Mouse (Mus musculus): ENCODE results near the gene 1700001P01Rik. TPM values are rescaled to one million over a fixed set of nuclear protein-coding genes. Genes with fewer than 3 reads are reported as not detected.

The 1700001P01Rik gene
- polyA plus RNA-seq, 1 experiment from 2014 or later = 0.24 TPM

DNA sequence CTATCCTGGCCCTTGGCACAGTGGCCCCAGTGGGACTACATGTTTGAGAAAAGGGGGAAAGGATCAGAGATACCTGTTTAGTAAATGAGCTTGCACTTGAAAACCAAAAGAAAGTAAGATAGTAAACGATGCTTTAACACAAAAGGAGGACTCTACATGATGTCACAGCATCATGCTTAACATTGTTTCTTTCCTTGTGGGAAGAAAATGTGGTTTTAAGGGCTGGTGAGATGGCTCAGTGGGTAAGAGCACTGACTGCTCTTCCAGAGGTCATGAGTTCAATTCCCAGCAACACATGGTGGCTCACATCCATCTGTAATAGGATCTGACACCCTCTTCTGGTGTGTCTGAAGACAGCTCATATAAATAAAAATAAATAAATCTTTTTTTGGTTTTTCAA, 17.6 kb downstream of the 1700001P01Rik start:
- H3K4me2 ChIP-seq (replicated peaks) = no peak overlapping the region
- H3K4me3 ChIP-seq (replicated peaks) = no peak overlapping the region
- ATAC-seq = no peak
- peaks cover 35% of the 10 kb centered on the region for H3K36me3 ChIP-seq
- H3K27me3 ChIP-seq (replicated peaks) = no peaks in the 10 kb centered on the region
- no peak overlapping the region for H3K9ac ChIP-seq
- H3K9me3 ChIP-seq = no peaks in the 10 kb centered on the region
- WGBS = 94% methylated on average over 1 of the region's 1 CpGs
- H3K4me1 ChIP-seq (replicated peaks) = no peaks in the 10 kb centered on the region
- H3K27ac ChIP-seq = no peak overlapping the region

GRCm38 (mm10) chr11:97753277-97753676, 22.4 kb downstream of the 1700001P01Rik start:
- H3K36me3 ChIP-seq = peaks cover 37% of the 10 kb centered on the region
- H3K27ac ChIP-seq = no peak overlapping the region
- no peak overlapping the region for H3K9ac ChIP-seq
- H3K27me3 ChIP-seq (replicated peaks) = no peaks in the 10 kb centered on the region
- ATAC-seq = no peak
- H3K4me1 ChIP-seq (replicated peaks) = no peaks in the 10 kb centered on the region
- no peak overlapping the region for H3K4me3 ChIP-seq (replicated peaks)
- 94% methylated on average over 8 of the region's 8 CpGs for WGBS
- no peaks in the 10 kb centered on the region for H3K9me3 ChIP-seq
- H3K4me2 ChIP-seq (replicated peaks) = no peak overlapping the region

GRCm38 (mm10) chr11:97748496-97748895, 27.2 kb downstream of the 1700001P01Rik start:
- Histone ChIP-seq H3K27ac (no peak overlapping the region), H3K4me2 (replicated peaks) (no peak overlapping the region), H3K9me3 (no peaks in the 10 kb centered on the region), H3K9ac (no peak overlapping the region), H3K4me3 (replicated peaks) (no peak overlapping the region), H3K27me3 (replicated peaks) (no peaks in the 10 kb centered on the region), H3K4me1 (replicated peaks) (peaks cover under 1% of the 10 kb centered on the region), H3K36me3 (peaks cover 35% of the 10 kb centered on the region)
- ATAC-seq = no peak
- 90% methylated on average over 5 of the region's 5 CpGs for WGBS

GRCm38 (mm10) chr11:97747773-97748172, 27.9 kb downstream of the 1700001P01Rik start:
- Histone ChIP-seq H3K9ac (no peak overlapping the region), H3K9me3 (no peaks in the 10 kb centered on the region), H3K27me3 (replicated peaks) (no peaks in the 10 kb centered on the region), H3K36me3 (peaks cover 29% of the 10 kb centered on the region), H3K4me1 (replicated peaks) (peaks cover 8% of the 10 kb centered on the region), H3K4me2 (replicated peaks) (no peak overlapping the region), H3K4me3 (replicated peaks) (no peak overlapping the region), H3K27ac (no peak overlapping the region)
- ATAC-seq = no peak
- WGBS = 86% methylated on average over 8 of the region's 8 CpGs

DNA sequence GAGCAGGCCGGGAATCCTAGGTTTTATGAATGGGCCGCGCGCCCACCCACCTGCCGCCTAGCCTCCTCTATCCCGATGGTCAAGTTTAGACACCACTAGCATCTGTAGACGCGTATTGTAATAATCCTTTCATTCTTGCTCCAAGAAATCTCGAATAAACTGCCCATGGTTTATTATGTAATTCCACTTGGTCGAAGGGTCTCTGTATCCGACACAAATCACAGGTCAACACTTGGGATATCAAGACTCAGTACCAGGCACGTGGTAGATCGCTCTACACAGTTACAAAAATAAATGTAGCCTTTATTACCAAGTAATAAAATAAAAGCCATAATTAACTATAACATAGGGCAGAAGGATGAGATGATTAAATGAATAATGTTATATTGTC, 30.4 kb downstream of the 1700001P01Rik start:
- Histone ChIP-seq H3K4me1 (replicated peaks) (peaks cover 14% of the 10 kb centered on the region), H3K4me2 (replicated peaks) (peak overlapping the region; percentile 62), H3K36me3 (peaks cover 14% of the 10 kb centered on the region), H3K4me3 (replicated peaks) (peak overlapping the region; percentile 83), H3K27me3 (replicated peaks) (no peaks in the 10 kb centered on the region), H3K9me3 (no peaks in the 10 kb centered on the region), H3K27ac (no peak overlapping the region), H3K9ac (no peak overlapping the region)
- ATAC-seq = no peak
- 10% methylated on average over 13 of the region's 13 CpGs for WGBS

GRCm38 (mm10) chr11:97744718-97745330, 30.9 kb downstream of the 1700001P01Rik start:
- Histone ChIP-seq H3K4me2 (replicated peaks) (peak overlapping the region; percentile 80), H3K9me3 (no peaks in the 10 kb centered on the region), H3K36me3 (peaks cover 13% of the 10 kb centered on the region), H3K9ac (peak overlapping the region; percentile 85), H3K27ac (peak overlapping the region; percentile 95), H3K4me3 (replicated peaks) (peak overlapping the region; percentile 83), H3K4me1 (replicated peaks) (peaks cover 14% of the 10 kb centered on the region), H3K27me3 (replicated peaks) (no peaks in the 10 kb centered on the region)
- peak; percentile 97 for ATAC-seq
- under 1% methylated on average over 44 of the region's 57 CpGs for WGBS

GRCm38 (mm10) chr11:97744063-97744717, 31.5 kb downstream of the 1700001P01Rik start, which contains the start of gene Pip4k2b:
Gene Pip4k2b, minus strand, starts transcription at chr11:97744704.
- peaks cover 14% of the 10 kb centered on the region for H3K4me1 ChIP-seq (replicated peaks)
- H3K27me3 ChIP-seq (replicated peaks) = no peaks in the 10 kb centered on the region
- peak within 1 kb of the TSS; percentile 83 for H3K4me3 ChIP-seq (replicated peaks)
- WGBS = under 1% methylated on average over 63 of the region's 63 CpGs
- H3K36me3 ChIP-seq = peaks cover 13% of the 10 kb centered on the region
- peak; percentile 46 for ATAC-seq
- peak within 1 kb of the TSS; percentile 85 for H3K9ac ChIP-seq
- H3K4me2 ChIP-seq (replicated peaks) = peak within 1 kb of the TSS; percentile 80
- H3K27ac ChIP-seq = peak within 1 kb of the TSS; percentile 95
- H3K9me3 ChIP-seq = no peaks in the 10 kb centered on the region

DNA sequence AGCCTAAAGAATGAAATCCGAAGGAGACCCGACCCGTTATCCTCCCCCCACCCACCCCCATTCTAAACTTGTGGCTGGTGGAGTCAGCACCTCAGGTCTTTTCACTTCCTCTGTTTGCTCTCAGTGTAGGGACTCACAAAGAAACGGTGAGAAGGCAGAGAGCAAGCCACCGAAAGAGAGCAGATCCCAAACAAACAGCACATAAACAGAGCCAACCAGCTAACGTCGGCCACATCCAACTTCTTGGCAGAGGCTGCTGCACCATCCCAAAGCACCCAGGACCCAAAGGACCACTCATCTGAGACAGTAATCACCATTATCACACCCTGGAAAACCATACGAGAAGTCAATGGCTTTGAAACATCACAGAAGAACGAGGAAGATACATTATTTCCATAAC, 32.3 kb downstream of the 1700001P01Rik start:
- no peak for ATAC-seq
- Histone ChIP-seq H3K4me1 (replicated peaks) (peaks cover 14% of the 10 kb centered on the region), H3K9me3 (no peaks in the 10 kb centered on the region), H3K4me2 (replicated peaks) (peak overlapping the region; percentile 80), H3K9ac (peak overlapping the region; percentile 84), H3K27ac (peak overlapping the region; percentile 79; the same call in 1 of the 2 replicates), H3K27me3 (replicated peaks) (no peaks in the 10 kb centered on the region), H3K4me3 (replicated peaks) (peak overlapping the region; percentile 83), H3K36me3 (peaks cover 13% of the 10 kb centered on the region)
- WGBS = 22% methylated on average over 9 of the region's 9 CpGs

GRCm38 (mm10) chr11:97742591-97742990, 33.1 kb downstream of the 1700001P01Rik start:
- H3K27ac ChIP-seq = no peak overlapping the region
- no peaks in the 10 kb centered on the region for H3K27me3 ChIP-seq (replicated peaks)
- H3K4me2 ChIP-seq (replicated peaks) = peak overlapping the region; percentile 80
- no peak for ATAC-seq
- H3K9ac ChIP-seq = peak overlapping the region; percentile 84
- peaks cover 14% of the 10 kb centered on the region for H3K4me1 ChIP-seq (replicated peaks)
- no peaks in the 10 kb centered on the region for H3K9me3 ChIP-seq
- 89% methylated on average over 9 of the region's 9 CpGs for WGBS
- no peak overlapping the region for H3K4me3 ChIP-seq (replicated peaks)
- H3K36me3 ChIP-seq = peaks cover 10% of the 10 kb centered on the region

GRCm38 (mm10) chr11:97742157-97742556, 33.6 kb downstream of the 1700001P01Rik start:
- H3K27ac ChIP-seq = no peak overlapping the region
- peaks cover 14% of the 10 kb centered on the region for H3K4me1 ChIP-seq (replicated peaks)
- 91% methylated on average over 5 of the region's 5 CpGs for WGBS
- no peak overlapping the region for H3K4me2 ChIP-seq (replicated peaks)
- no peaks in the 10 kb centered on the region for H3K9me3 ChIP-seq
- no peaks in the 10 kb centered on the region for H3K27me3 ChIP-seq (replicated peaks)
- no peak for ATAC-seq
- peaks cover 10% of the 10 kb centered on the region for H3K36me3 ChIP-seq
- H3K4me3 ChIP-seq (replicated peaks) = no peak overlapping the region
- no peak overlapping the region for H3K9ac ChIP-seq

GRCm38 (mm10) chr11:97740190-97740589, 35.5 kb downstream of the 1700001P01Rik start:
- 44% methylated on average over 7 of the region's 7 CpGs for WGBS
- H3K4me3 ChIP-seq (replicated peaks) = no peak overlapping the region
- no peak overlapping the region; the same call in 1 of the 2 replicates for H3K27ac ChIP-seq
- no peaks in the 10 kb centered on the region for H3K36me3 ChIP-seq
- peaks cover 14% of the 10 kb centered on the region for H3K4me1 ChIP-seq (replicated peaks)
- no peaks in the 10 kb centered on the region for H3K9me3 ChIP-seq
- no peak overlapping the region for H3K4me2 ChIP-seq (replicated peaks)
- no peak overlapping the region for H3K9ac ChIP-seq
- no peaks in the 10 kb centered on the region for H3K27me3 ChIP-seq (replicated peaks)
- no peak for ATAC-seq

DNA sequence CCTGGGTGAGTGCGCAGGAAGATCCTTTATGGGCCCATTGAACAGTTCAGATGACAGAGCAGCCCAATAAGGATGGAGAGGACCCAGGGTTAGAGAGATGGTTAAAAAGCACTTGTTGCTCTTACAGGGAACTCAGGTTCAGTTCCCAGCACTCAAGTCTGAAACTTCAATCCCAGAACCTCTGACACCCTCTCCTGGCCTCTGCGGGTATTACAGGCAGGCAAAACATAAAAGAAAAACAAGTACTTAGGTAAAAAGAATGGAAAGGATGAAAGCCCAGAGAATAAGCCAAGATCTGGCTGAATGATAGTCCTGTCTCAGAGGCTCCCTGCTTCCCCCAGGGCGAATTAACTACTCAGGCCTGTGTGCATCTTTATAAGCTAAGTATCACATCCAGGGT, 36.6 kb downstream of the 1700001P01Rik start:
- no peaks in the 10 kb centered on the region for H3K36me3 ChIP-seq
- no peak for ATAC-seq
- no peak overlapping the region for H3K4me3 ChIP-seq (replicated peaks)
- H3K9ac ChIP-seq = no peak overlapping the region
- 90% methylated on average over 3 of the region's 3 CpGs for WGBS
- no peak overlapping the region for H3K4me2 ChIP-seq (replicated peaks)
- no peaks in the 10 kb centered on the region for H3K9me3 ChIP-seq
- H3K4me1 ChIP-seq (replicated peaks) = peaks cover 14% of the 10 kb centered on the region
- H3K27me3 ChIP-seq (replicated peaks) = no peaks in the 10 kb centered on the region
- H3K27ac ChIP-seq = no peak overlapping the region

DNA sequence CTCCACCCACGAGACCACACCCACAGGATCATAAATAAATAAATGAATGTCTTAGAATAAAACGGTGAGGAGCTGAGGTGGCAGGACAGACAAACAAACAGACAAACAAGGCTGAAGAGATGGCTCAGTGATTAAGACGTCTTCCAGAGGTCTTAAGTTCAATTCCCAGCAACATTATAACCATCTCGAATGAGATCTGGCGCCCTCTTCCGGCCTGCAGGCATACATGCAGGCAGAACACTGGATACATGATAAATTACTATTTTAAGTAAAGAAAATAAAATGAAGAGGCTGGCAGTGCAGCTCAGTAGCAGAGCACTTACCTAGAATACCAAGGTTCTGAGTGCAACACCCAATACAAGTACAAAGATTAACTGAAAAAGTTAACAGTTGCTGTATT, 37.0 kb downstream of the 1700001P01Rik start:
- Histone ChIP-seq H3K36me3 (no peaks in the 10 kb centered on the region), H3K4me1 (replicated peaks) (peaks cover 14% of the 10 kb centered on the region), H3K4me2 (replicated peaks) (no peak overlapping the region), H3K9ac (no peak overlapping the region), H3K27me3 (replicated peaks) (no peaks in the 10 kb centered on the region), H3K27ac (no peak overlapping the region), H3K9me3 (no peaks in the 10 kb centered on the region), H3K4me3 (replicated peaks) (no peak overlapping the region)
- WGBS = 61% methylated on average over 6 of the region's 6 CpGs
- no peak for ATAC-seq
